Mouse (Mus musculus): Measurements from ENCODE around the gene Serinc4.

- no peak for TF ChIP-seq CTCF (IDR thresholded peaks at IDR 0.05; ENCODE audit: low read depth, low read length)
- TF ChIP-seq POLR2A (IDR thresholded peaks at IDR 0.05; ENCODE audit: borderline replicate concordance, low read depth, low read length) = no peak
Observed at GRCm38 (mm10) chr2:121403296-121403695, 53.3 kb downstream of the Serinc4 start.
